Mouse (Mus musculus): ENCODE data around the gene Myo15b. TPM values are rescaled to one million over a fixed set of nuclear protein-coding genes. Genes with fewer than 3 reads are reported as not detected.

The Myo15b gene
- polyA plus RNA-seq, 1 experiment, result not detected

GRCm38 (mm10) chr11:115894755-115895520 is 36.7 kb downstream of the Myo15b start:
- peaks cover 7% of the 10 kb centered on the region for H3K27me3 ChIP-seq (ENCODE audit: control insufficient read depth, insufficient read depth, insufficient read length)
- TF ChIP-seq MAX (IDR thresholded peaks at IDR 0.05) (no peak), MYOG (IDR thresholded peaks at IDR 0.05; ENCODE audit: control insufficient read depth, extremely low read depth, insufficient read length) (no peak), CEBPB (IDR thresholded peaks at IDR 0.05; ENCODE audit: low read depth) (no peak), FOSL1 (IDR thresholded peaks at IDR 0.05; ENCODE audit: insufficient read depth, low read length, poor library complexity, severe bottlenecking) (no peak)
- H3ac ChIP-seq (ENCODE audit: control insufficient read depth, insufficient read length, low read depth), result no peak overlapping the region
- H3K79me2 ChIP-seq (ENCODE audit: control insufficient read depth, insufficient read depth), result no peaks in the 10 kb centered on the region
- H3K79me3 ChIP-seq (ENCODE audit: low read depth), result no peaks in the 10 kb centered on the region
- H3K4me3 ChIP-seq (ENCODE audit: insufficient read depth, poor library complexity, severe bottlenecking), result no peak overlapping the region
- no peaks in the 10 kb centered on the region for H3K36me3 ChIP-seq (ENCODE audit: control insufficient read depth, insufficient read depth)

GRCm38 (mm10) chr11:115898446-115898845 is 40.2 kb downstream of the Myo15b start:
- H3ac ChIP-seq (ENCODE audit: control insufficient read depth, insufficient read length, low read depth), result no peak overlapping the region
- H3K79me3 ChIP-seq (ENCODE audit: low read depth), result no peaks in the 10 kb centered on the region
- no peaks in the 10 kb centered on the region for H3K36me3 ChIP-seq (ENCODE audit: control insufficient read depth, insufficient read depth)
- no peaks in the 10 kb centered on the region for H3K27me3 ChIP-seq (ENCODE audit: control insufficient read depth, insufficient read depth, insufficient read length)
- H3K4me3 ChIP-seq (ENCODE audit: insufficient read depth, poor library complexity, severe bottlenecking), result no peak overlapping the region
- no peaks in the 10 kb centered on the region for H3K79me2 ChIP-seq (ENCODE audit: control insufficient read depth, insufficient read depth)
- TF ChIP-seq CTCF (IDR thresholded peaks at IDR 0.05; ENCODE audit: control insufficient read depth, insufficient read depth, insufficient read length) (no peak), FOSL1 (IDR thresholded peaks at IDR 0.05; ENCODE audit: insufficient read depth, low read length, poor library complexity, severe bottlenecking) (no peak), MYOD1 (IDR thresholded peaks at IDR 0.05; ENCODE audit: control insufficient read depth, insufficient read length, low read depth) (no peak), CEBPB (IDR thresholded peaks at IDR 0.05; ENCODE audit: low read depth) (no peak), USF1 (IDR thresholded peaks at IDR 0.05; ENCODE audit: low read depth) (no peak), MYOG (IDR thresholded peaks at IDR 0.05; ENCODE audit: control insufficient read depth, extremely low read depth, insufficient read length) (no peak), MAX (IDR thresholded peaks at IDR 0.05) (no peak)

- Histone ChIP-seq H3K36me3 (ENCODE audit: control insufficient read depth, insufficient read depth) (no peaks in the 10 kb centered on the region), H3ac (ENCODE audit: control insufficient read depth, insufficient read length, low read depth) (peak overlapping the region; percentile 22), H3K27me3 (ENCODE audit: control insufficient read depth, insufficient read depth, insufficient read length) (no peaks in the 10 kb centered on the region), H3K4me3 (ENCODE audit: insufficient read depth, poor library complexity, severe bottlenecking) (no peak overlapping the region), H3K79me3 (ENCODE audit: low read depth) (no peaks in the 10 kb centered on the region), H3K79me2 (ENCODE audit: control insufficient read depth, insufficient read depth) (no peaks in the 10 kb centered on the region)
- TF ChIP-seq CTCF (IDR thresholded peaks at IDR 0.05; ENCODE audit: control insufficient read depth, insufficient read depth, insufficient read length) (peak; percentile 73), CEBPB (IDR thresholded peaks at IDR 0.05; ENCODE audit: low read depth) (no peak)
These were observed 40.7 kb downstream of the Myo15b start for GRCm38 (mm10) chr11:115898886-115899285.

- no peak for TF ChIP-seq USF1 (IDR thresholded peaks at IDR 0.05; ENCODE audit: low read depth)
- TF ChIP-seq MYOG (IDR thresholded peaks at IDR 0.05; ENCODE audit: control insufficient read depth, extremely low read depth, insufficient read length), result no peak
- peak; percentile 78 for TF ChIP-seq MYOD1 (IDR thresholded peaks at IDR 0.05; ENCODE audit: control insufficient read depth, insufficient read length, low read depth)
- H3ac ChIP-seq (ENCODE audit: control insufficient read depth, insufficient read length, low read depth), result peak within 1 kb of the TSS; percentile 22
These were observed 41.5 kb downstream of the Myo15b start, which contains the start of gene Smim5 for GRCm38 (mm10) chr11:115899486-115900266. Smim5 (plus strand) TSS chr11:115899966.

GRCm38 (mm10) chr11:115900561-115901337 is 42.5 kb downstream of the Myo15b start:
- TF ChIP-seq CEBPB (IDR thresholded peaks at IDR 0.05; ENCODE audit: low read depth), result no peak
- TF ChIP-seq USF1 (IDR thresholded peaks at IDR 0.05; ENCODE audit: low read depth), result no peak
- TF ChIP-seq FOSL1 (IDR thresholded peaks at IDR 0.05; ENCODE audit: insufficient read depth, low read length, poor library complexity, severe bottlenecking), result no peak
- no peak for TF ChIP-seq MAX (IDR thresholded peaks at IDR 0.05)
- TF ChIP-seq CTCF (IDR thresholded peaks at IDR 0.05; ENCODE audit: control insufficient read depth, insufficient read depth, insufficient read length), result no peak
- TF ChIP-seq MYOG (IDR thresholded peaks at IDR 0.05; ENCODE audit: control insufficient read depth, extremely low read depth, insufficient read length), result no peak
- TF ChIP-seq MYOD1 (IDR thresholded peaks at IDR 0.05; ENCODE audit: control insufficient read depth, insufficient read length, low read depth), result no peak
- Histone ChIP-seq H3ac (ENCODE audit: control insufficient read depth, insufficient read length, low read depth) (no peak overlapping the region), H3K36me3 (ENCODE audit: control insufficient read depth, insufficient read depth) (no peaks in the 10 kb centered on the region), H3K27me3 (ENCODE audit: control insufficient read depth, insufficient read depth, insufficient read length) (no peaks in the 10 kb centered on the region), H3K4me3 (ENCODE audit: insufficient read depth, poor library complexity, severe bottlenecking) (no peak overlapping the region), H3K79me3 (ENCODE audit: low read depth) (no peaks in the 10 kb centered on the region), H3K79me2 (ENCODE audit: control insufficient read depth, insufficient read depth) (no peaks in the 10 kb centered on the region)

More at GRCm38 (mm10) chr11:115899486-115900266, 41.5 kb downstream of the Myo15b start, which contains the start of gene Smim5:
- H3K4me3 ChIP-seq (ENCODE audit: insufficient read depth, poor library complexity, severe bottlenecking), result no peak within 1 kb of the TSS
- H3K36me3 ChIP-seq (ENCODE audit: control insufficient read depth, insufficient read depth), result no peaks in the 10 kb centered on the region
- no peaks in the 10 kb centered on the region for H3K27me3 ChIP-seq (ENCODE audit: control insufficient read depth, insufficient read depth, insufficient read length)
- H3K79me3 ChIP-seq (ENCODE audit: low read depth), result no peaks in the 10 kb centered on the region
- H3K79me2 ChIP-seq (ENCODE audit: control insufficient read depth, insufficient read depth), result no peaks in the 10 kb centered on the region

Measured in C2C12 (cell line).